Mouse (Mus musculus): ENCODE data around the gene Defb33. TPM values are rescaled to one million over a fixed set of nuclear protein-coding genes. Genes with fewer than 3 reads are reported as not detected.

Defb33 gene
- not detected in 2 replicates for polyA plus RNA-seq (2015; fragmentation: Nextera tagmentation; extraction: Ambion mirVana)

DNA sequence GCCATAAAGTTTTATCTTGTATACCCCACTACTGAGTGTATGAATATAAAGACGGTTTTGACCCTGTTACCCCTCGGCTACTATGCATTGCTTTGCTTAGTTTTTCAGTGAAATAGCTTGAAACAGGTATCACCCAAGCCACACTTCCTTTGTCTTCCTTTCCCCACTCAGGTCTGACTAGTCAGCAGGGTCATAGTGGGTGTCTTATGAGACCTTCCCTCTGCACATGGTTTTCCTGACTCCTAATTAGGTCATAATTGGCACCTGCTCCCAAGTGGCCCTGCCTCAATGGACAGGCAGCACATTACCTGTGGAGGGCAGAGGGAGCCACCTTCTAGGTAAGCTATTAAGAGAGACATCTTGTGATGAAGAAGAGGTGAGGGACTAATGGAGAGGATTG is at the start of gene Defb33:
Gene Defb33, plus strand, starts transcription at position 301 of the 400 bp plus-strand sequence.
- no peak within 1 kb of the TSS for H3K4me2 ChIP-seq (ENCODE audit: low read length)
- no peaks in the 10 kb centered on the region for H3K36me3 ChIP-seq (ENCODE audit: control insufficient read depth, insufficient read depth)
- no peak within 1 kb of the TSS for H3K27ac ChIP-seq (ENCODE audit: low read length)
- no peak for ATAC-seq
- H3K27me3 ChIP-seq (replicated peaks; ENCODE audit: control insufficient read depth, insufficient read depth, low read length): no peaks in the 10 kb centered on the region
- peaks cover 23% of the 10 kb centered on the region for H3K9me3 ChIP-seq (ENCODE audit: control insufficient read depth, low read length)
- no peak within 1 kb of the TSS for H3K4me3 ChIP-seq (replicated peaks; ENCODE audit: low read length)
- H3K9ac ChIP-seq (replicated peaks; ENCODE audit: low read depth, low read length): no peak within 1 kb of the TSS
- 91% methylated on average over 2 of the region's 2 CpGs for WGBS
- H3K4me1 ChIP-seq (replicated peaks; ENCODE audit: control insufficient read depth, insufficient read depth, low read length): no peaks in the 10 kb centered on the region

DNA sequence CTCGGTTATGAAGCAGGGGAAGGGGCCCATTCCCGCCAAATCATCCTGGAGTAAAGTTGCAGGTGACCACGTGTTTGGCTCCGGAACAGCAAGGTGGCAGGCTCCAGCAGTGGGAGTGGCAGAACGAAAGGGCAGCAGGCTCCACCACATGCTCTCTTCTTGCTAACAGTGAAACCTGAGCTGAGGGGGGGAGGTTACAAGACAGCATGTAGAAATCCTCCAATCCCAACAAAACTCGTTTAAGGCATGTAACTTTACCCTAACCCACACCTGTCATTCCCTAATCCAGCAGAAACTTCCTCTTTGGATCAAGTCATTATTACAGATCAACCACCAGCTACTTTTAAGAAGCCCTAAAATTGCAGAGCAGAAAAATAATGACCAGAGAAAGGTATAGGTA is 17.9 kb upstream of the Defb33 start:
- H3K27me3 ChIP-seq (replicated peaks; ENCODE audit: control insufficient read depth, insufficient read depth, low read length): no peaks in the 10 kb centered on the region
- no peak overlapping the region for H3K27ac ChIP-seq (ENCODE audit: low read length)
- ATAC-seq: no peak
- H3K9me3 ChIP-seq (ENCODE audit: control insufficient read depth, low read length): peaks cover 4% of the 10 kb centered on the region
- H3K36me3 ChIP-seq (ENCODE audit: control insufficient read depth, insufficient read depth): no peaks in the 10 kb centered on the region
- 46% methylated on average over 6 of the region's 6 CpGs for WGBS
- no peak overlapping the region for H3K4me3 ChIP-seq (replicated peaks; ENCODE audit: low read length)
- H3K4me2 ChIP-seq (ENCODE audit: low read length): no peak overlapping the region
- H3K4me1 ChIP-seq (replicated peaks; ENCODE audit: control insufficient read depth, insufficient read depth, low read length): no peaks in the 10 kb centered on the region
- no peak overlapping the region for H3K9ac ChIP-seq (replicated peaks; ENCODE audit: low read depth, low read length)

GRCm38 (mm10) chr8:20902527-20902926 is 10.1 kb downstream of the Defb33 start, which contains the start of gene Gm15056:
Gene Gm15056 (minus strand): TSS chr8:20902627.
- H3K27ac ChIP-seq (ENCODE audit: low read length): no peak within 1 kb of the TSS
- no peaks in the 10 kb centered on the region for H3K36me3 ChIP-seq (ENCODE audit: control insufficient read depth, insufficient read depth)
- no peaks in the 10 kb centered on the region for H3K4me1 ChIP-seq (replicated peaks; ENCODE audit: control insufficient read depth, insufficient read depth, low read length)
- ATAC-seq: no peak
- H3K9me3 ChIP-seq (ENCODE audit: control insufficient read depth, low read length): peaks cover 13% of the 10 kb centered on the region
- H3K27me3 ChIP-seq (replicated peaks; ENCODE audit: control insufficient read depth, insufficient read depth, low read length): no peaks in the 10 kb centered on the region
- H3K4me3 ChIP-seq (replicated peaks; ENCODE audit: low read length): no peak within 1 kb of the TSS
- no peak within 1 kb of the TSS for H3K9ac ChIP-seq (replicated peaks; ENCODE audit: low read depth, low read length)
- 40% methylated on average over 2 of the region's 2 CpGs for WGBS
- no peak within 1 kb of the TSS for H3K4me2 ChIP-seq (ENCODE audit: low read length)

DNA sequence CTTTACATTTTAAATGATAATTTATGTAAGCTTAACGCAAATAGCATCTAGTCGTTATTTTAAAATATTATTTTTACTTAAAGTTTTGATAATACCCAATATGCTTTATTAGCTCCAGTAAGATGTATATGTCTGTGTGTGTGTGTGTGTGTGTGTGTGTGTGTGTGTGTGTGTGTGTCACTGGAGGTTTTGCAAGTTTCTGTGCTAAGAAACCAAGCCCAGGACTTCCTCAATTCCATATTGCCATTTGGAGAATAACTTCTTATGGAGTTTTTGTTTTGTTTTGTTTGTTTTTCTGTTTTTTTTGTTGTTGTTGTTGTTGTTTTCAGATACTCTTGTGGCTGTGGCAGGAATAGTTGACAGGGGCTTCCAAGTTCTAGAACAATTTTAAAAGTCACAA is 14.7 kb downstream of the Defb33 start:
- Histone ChIP-seq H3K4me2 (ENCODE audit: low read length) (no peak overlapping the region), H3K27ac (ENCODE audit: low read length) (no peak overlapping the region), H3K9me3 (ENCODE audit: control insufficient read depth, low read length) (peaks cover 9% of the 10 kb centered on the region), H3K9ac (replicated peaks; ENCODE audit: low read depth, low read length) (no peak overlapping the region), H3K36me3 (ENCODE audit: control insufficient read depth, insufficient read depth) (no peaks in the 10 kb centered on the region), H3K27me3 (replicated peaks; ENCODE audit: control insufficient read depth, insufficient read depth, low read length) (no peaks in the 10 kb centered on the region), H3K4me1 (replicated peaks; ENCODE audit: control insufficient read depth, insufficient read depth, low read length) (no peaks in the 10 kb centered on the region), H3K4me3 (replicated peaks; ENCODE audit: low read length) (no peak overlapping the region)
- ATAC-seq: no peak
- 87% methylated on average over 2 of the region's 2 CpGs for WGBS

- no peaks in the 10 kb centered on the region for H3K27me3 ChIP-seq (replicated peaks; ENCODE audit: control insufficient read depth, insufficient read depth, low read length)
- WGBS: 59% methylated on average over 2 of the region's 2 CpGs
Observed at GRCm38 (mm10) chr8:20908256-20908655, 15.8 kb downstream of the Defb33 start.

GRCm38 (mm10) chr8:20912288-20912687 is 19.8 kb downstream of the Defb33 start:
- Histone ChIP-seq H3K9ac (replicated peaks; ENCODE audit: low read depth, low read length) (no peak overlapping the region), H3K4me3 (replicated peaks; ENCODE audit: low read length) (no peak overlapping the region), H3K36me3 (ENCODE audit: control insufficient read depth, insufficient read depth) (no peaks in the 10 kb centered on the region), H3K4me2 (ENCODE audit: low read length) (no peak overlapping the region), H3K27ac (ENCODE audit: low read length) (no peak overlapping the region), H3K27me3 (replicated peaks; ENCODE audit: control insufficient read depth, insufficient read depth, low read length) (no peaks in the 10 kb centered on the region), H3K9me3 (ENCODE audit: control insufficient read depth, low read length) (peaks cover 6% of the 10 kb centered on the region; the same call in 1 of the 2 replicates), H3K4me1 (replicated peaks; ENCODE audit: control insufficient read depth, insufficient read depth, low read length) (no peaks in the 10 kb centered on the region)
- no peak for ATAC-seq
- 86% methylated on average over 1 of the region's 1 CpGs for WGBS

More at GRCm38 (mm10) chr8:20908256-20908655, 15.8 kb downstream of the Defb33 start:
- Histone ChIP-seq H3K36me3 (ENCODE audit: control insufficient read depth, insufficient read depth) (no peaks in the 10 kb centered on the region), H3K27ac (ENCODE audit: low read length) (no peak overlapping the region), H3K9me3 (ENCODE audit: control insufficient read depth, low read length) (peaks cover 6% of the 10 kb centered on the region), H3K9ac (replicated peaks; ENCODE audit: low read depth, low read length) (no peak overlapping the region), H3K4me3 (replicated peaks; ENCODE audit: low read length) (no peak overlapping the region), H3K4me2 (ENCODE audit: low read length) (no peak overlapping the region), H3K4me1 (replicated peaks; ENCODE audit: control insufficient read depth, insufficient read depth, low read length) (no peaks in the 10 kb centered on the region)
- no peak for ATAC-seq

DNA sequence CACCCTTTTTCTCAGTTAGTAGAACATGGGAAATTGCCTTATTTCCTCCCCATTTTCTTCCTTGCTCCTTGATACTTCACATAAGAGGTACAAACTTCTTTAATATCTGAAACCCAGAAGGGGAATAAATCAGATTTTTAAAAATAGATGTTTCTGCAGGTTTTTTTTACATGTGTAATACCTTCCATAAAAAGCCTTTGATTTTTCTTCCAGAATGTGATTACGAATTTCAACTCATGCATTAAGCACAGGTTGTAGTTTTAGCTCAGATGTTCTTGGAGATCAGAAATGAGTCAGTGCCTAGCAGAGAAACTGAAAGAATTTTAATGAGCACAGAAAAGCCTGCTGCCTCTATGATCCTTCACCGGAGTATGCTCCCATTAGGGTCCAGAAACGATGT is 29.5 kb downstream of the Defb33 start, which contains the start of gene Gm6040:
Gene Gm6040, minus strand, starts transcription at position 101 of the 400 bp plus-strand sequence.
- H3K36me3 ChIP-seq (ENCODE audit: control insufficient read depth, insufficient read depth): no peaks in the 10 kb centered on the region
- no peak for ATAC-seq
- H3K27me3 ChIP-seq (replicated peaks; ENCODE audit: control insufficient read depth, insufficient read depth, low read length): no peaks in the 10 kb centered on the region
- no peak within 1 kb of the TSS for H3K4me3 ChIP-seq (replicated peaks; ENCODE audit: low read length)
- H3K9me3 ChIP-seq (ENCODE audit: control insufficient read depth, low read length): peaks cover 4% of the 10 kb centered on the region; the same call in 1 of the 2 replicates
- H3K4me2 ChIP-seq (ENCODE audit: low read length): no peak within 1 kb of the TSS
- H3K27ac ChIP-seq (ENCODE audit: low read length): no peak within 1 kb of the TSS
- H3K4me1 ChIP-seq (replicated peaks; ENCODE audit: control insufficient read depth, insufficient read depth, low read length): no peaks in the 10 kb centered on the region
- no peak within 1 kb of the TSS for H3K9ac ChIP-seq (replicated peaks; ENCODE audit: low read depth, low read length)
- 73% methylated on average over 3 of the region's 3 CpGs for WGBS

- no peak within 1 kb of the TSS for H3K27ac ChIP-seq (ENCODE audit: low read length)
- no peaks in the 10 kb centered on the region for H3K4me1 ChIP-seq (replicated peaks; ENCODE audit: control insufficient read depth, insufficient read depth, low read length)
- no peak within 1 kb of the TSS for H3K9ac ChIP-seq (replicated peaks; ENCODE audit: low read depth, low read length)
- H3K9me3 ChIP-seq (ENCODE audit: control insufficient read depth, low read length): peaks cover 15% of the 10 kb centered on the region
- H3K4me2 ChIP-seq (ENCODE audit: low read length): no peak within 1 kb of the TSS
- H3K27me3 ChIP-seq (replicated peaks; ENCODE audit: control insufficient read depth, insufficient read depth, low read length): no peaks in the 10 kb centered on the region
- no peak for ATAC-seq
- H3K4me3 ChIP-seq (replicated peaks; ENCODE audit: low read length): no peak within 1 kb of the TSS
- WGBS: 78% methylated on average over 3 of the region's 3 CpGs
- no peaks in the 10 kb centered on the region for H3K36me3 ChIP-seq (ENCODE audit: control insufficient read depth, insufficient read depth)
Observed at GRCm38 (mm10) chr8:20944610-20945009, 52.1 kb downstream of the Defb33 start, which contains the start of gene AY761185. Gene AY761185 (minus strand): TSS chr8:20944710.

Data from forebrain, embryonic 16.5 days (tissue).